Mouse (Mus musculus): Measurements from ENCODE around the gene Zfp597. TPM values are rescaled to one million over a fixed set of nuclear protein-coding genes. Genes with fewer than 3 reads are reported as not detected.

Gene Zfp597
- polyA plus RNA-seq, 1 experiment from 2014 or later: 9.5 TPM

- H3K27ac ChIP-seq: no peak overlapping the region
- no peak overlapping the region for H3K4me2 ChIP-seq (replicated peaks)
- H3K4me3 ChIP-seq: no peak overlapping the region
- no peaks in the 10 kb centered on the region for H3K27me3 ChIP-seq (replicated peaks)
- no peak overlapping the region for H3K9ac ChIP-seq
- H3K36me3 ChIP-seq: peaks cover 47% of the 10 kb centered on the region
- no peaks in the 10 kb centered on the region for H3K9me3 ChIP-seq
- 91% methylated on average over 6 of the region's 6 CpGs for WGBS
- no peak for ATAC-seq (ENCODE audit: low FRiP score, low read depth)
- no peaks in the 10 kb centered on the region for H3K4me1 ChIP-seq
Measured at GRCm38 (mm10) chr16:3896046-3896445, 11.7 kb upstream of the Zfp597 start.

GRCm38 (mm10) chr16:3895173-3895792, 10.9 kb upstream of the Zfp597 start:
- Histone ChIP-seq H3K27me3 (replicated peaks) (no peaks in the 10 kb centered on the region), H3K4me3 (no peak overlapping the region), H3K4me1 (no peaks in the 10 kb centered on the region), H3K4me2 (replicated peaks) (no peak overlapping the region), H3K27ac (no peak overlapping the region), H3K9me3 (no peaks in the 10 kb centered on the region), H3K9ac (no peak overlapping the region), H3K36me3 (peaks cover 40% of the 10 kb centered on the region)
- WGBS: 84% methylated on average over 9 of the region's 9 CpGs
- ATAC-seq (ENCODE audit: low FRiP score, low read depth): no peak

GRCm38 (mm10) chr16:3893739-3894138, 9.4 kb upstream of the Zfp597 start:
- H3K9me3 ChIP-seq: no peaks in the 10 kb centered on the region
- no peak overlapping the region for H3K9ac ChIP-seq
- peaks cover 25% of the 10 kb centered on the region for H3K36me3 ChIP-seq
- no peak for ATAC-seq (ENCODE audit: low FRiP score, low read depth)
- H3K4me1 ChIP-seq: no peaks in the 10 kb centered on the region
- H3K27ac ChIP-seq: no peak overlapping the region
- 83% methylated on average over 3 of the region's 3 CpGs for WGBS
- H3K4me2 ChIP-seq (replicated peaks): no peak overlapping the region
- no peak overlapping the region for H3K4me3 ChIP-seq
- H3K27me3 ChIP-seq (replicated peaks): no peaks in the 10 kb centered on the region

- Histone ChIP-seq H3K4me2 (replicated peaks) (no peak overlapping the region), H3K27ac (no peak overlapping the region), H3K36me3 (peaks cover 8% of the 10 kb centered on the region; the same call in 1 of the 2 replicates), H3K9ac (no peak overlapping the region), H3K4me3 (no peak overlapping the region), H3K9me3 (no peaks in the 10 kb centered on the region), H3K4me1 (no peaks in the 10 kb centered on the region), H3K27me3 (replicated peaks) (no peaks in the 10 kb centered on the region)
- WGBS: 96% methylated on average over 14 of the region's 14 CpGs
- ATAC-seq (ENCODE audit: low FRiP score, low read depth): no peak
Measured at GRCm38 (mm10) chr16:3891621-3892295, 7.4 kb upstream of the Zfp597 start.

GRCm38 (mm10) chr16:3885065-3885670, 807 bp upstream of the Zfp597 start:
- Histone ChIP-seq H3K36me3 (no peaks in the 10 kb centered on the region), H3K27me3 (replicated peaks) (no peaks in the 10 kb centered on the region), H3K9me3 (no peaks in the 10 kb centered on the region), H3K27ac (peak overlapping the region; percentile 75; the same call in 1 of the 2 replicates), H3K9ac (peak overlapping the region; percentile 87), H3K4me2 (replicated peaks) (peak overlapping the region; percentile 72), H3K4me3 (peak overlapping the region; percentile 86), H3K4me1 (peaks cover 8% of the 10 kb centered on the region)
- peak; percentile 34 for ATAC-seq (ENCODE audit: low FRiP score, low read depth)
- 4% methylated on average over 10 of the region's 10 CpGs for WGBS

GRCm38 (mm10) chr16:3876346-3876745, 8.0 kb downstream of the Zfp597 start:
- Histone ChIP-seq H3K4me1 (peaks cover 6% of the 10 kb centered on the region), H3K9me3 (no peaks in the 10 kb centered on the region), H3K27me3 (replicated peaks) (no peaks in the 10 kb centered on the region), H3K4me3 (no peak overlapping the region), H3K4me2 (replicated peaks) (no peak overlapping the region), H3K27ac (no peak overlapping the region), H3K9ac (no peak overlapping the region), H3K36me3 (peaks cover 5% of the 10 kb centered on the region; the same call in 1 of the 2 replicates)
- ATAC-seq (ENCODE audit: low FRiP score, low read depth): no peak
- 92% methylated on average over 4 of the region's 4 CpGs for WGBS

- H3K9me3 ChIP-seq: no peaks in the 10 kb centered on the region
- peak; percentile 97 for ATAC-seq (ENCODE audit: low FRiP score, low read depth)
- WGBS: 7% methylated on average over 47 of the region's 47 CpGs
- peaks cover 7% of the 10 kb centered on the region; the same call in 1 of the 2 replicates for H3K36me3 ChIP-seq
- H3K9ac ChIP-seq: peak within 1 kb of the TSS; percentile 52
- no peak within 1 kb of the TSS for H3K27ac ChIP-seq
- peak within 1 kb of the TSS; percentile 71 for H3K4me2 ChIP-seq (replicated peaks)
- peaks cover 9% of the 10 kb centered on the region for H3K4me1 ChIP-seq
- H3K27me3 ChIP-seq (replicated peaks): no peaks in the 10 kb centered on the region
- peak within 1 kb of the TSS; percentile 53 for H3K4me3 ChIP-seq
Measured at GRCm38 (mm10) chr16:3872216-3873047, 11.9 kb downstream of the Zfp597 start, which contains the start of gene Naa60. TSS of gene Naa60 (plus strand) at chr16:3872375.

- Histone ChIP-seq H3K4me1 (peaks cover 9% of the 10 kb centered on the region), H3K4me3 (peak overlapping the region; percentile 53), H3K9ac (peak overlapping the region; percentile 52), H3K4me2 (replicated peaks) (peak overlapping the region; percentile 71), H3K27me3 (replicated peaks) (no peaks in the 10 kb centered on the region), H3K27ac (no peak overlapping the region), H3K9me3 (no peaks in the 10 kb centered on the region), H3K36me3 (peaks cover 11% of the 10 kb centered on the region; the same call in 1 of the 2 replicates)
- WGBS: 1% methylated on average over 16 of the region's 16 CpGs
- peak; percentile 41 for ATAC-seq (ENCODE audit: low FRiP score, low read depth)
Measured at GRCm38 (mm10) chr16:3871815-3872214, 12.5 kb downstream of the Zfp597 start.

- Histone ChIP-seq H3K4me1 (no peaks in the 10 kb centered on the region), H3K4me2 (replicated peaks) (no peak overlapping the region), H3K9ac (no peak overlapping the region), H3K27ac (no peak overlapping the region), H3K9me3 (no peaks in the 10 kb centered on the region), H3K4me3 (no peak overlapping the region), H3K27me3 (replicated peaks) (no peaks in the 10 kb centered on the region), H3K36me3 (peaks cover 15% of the 10 kb centered on the region)
- WGBS: 95% methylated on average over 4 of the region's 4 CpGs
- ATAC-seq (ENCODE audit: low FRiP score, low read depth): no peak
Measured at GRCm38 (mm10) chr16:3859254-3859653, 25.1 kb downstream of the Zfp597 start.

- H3K9ac ChIP-seq: no peak overlapping the region
- 74% methylated on average over 1 of the region's 1 CpGs for WGBS
- no peak for ATAC-seq (ENCODE audit: low FRiP score, low read depth)
Measured at GRCm38 (mm10) chr16:3855776-3856175, 28.6 kb downstream of the Zfp597 start.

GRCm38 (mm10) chr16:3854437-3855182, 29.8 kb downstream of the Zfp597 start:
- ATAC-seq (ENCODE audit: low FRiP score, low read depth): no peak
- H3K4me2 ChIP-seq (replicated peaks): no peak overlapping the region
- no peak overlapping the region for H3K27ac ChIP-seq
- H3K4me1 ChIP-seq: peaks cover 2% of the 10 kb centered on the region; the same call in 1 of the 2 replicates
- no peak overlapping the region for H3K9ac ChIP-seq
- no peaks in the 10 kb centered on the region for H3K27me3 ChIP-seq (replicated peaks)
- 68% methylated on average over 11 of the region's 11 CpGs for WGBS
- H3K36me3 ChIP-seq: no peaks in the 10 kb centered on the region
- H3K9me3 ChIP-seq: no peaks in the 10 kb centered on the region
- no peak overlapping the region for H3K4me3 ChIP-seq

More at GRCm38 (mm10) chr16:3855776-3856175, 28.6 kb downstream of the Zfp597 start:
- H3K4me2 ChIP-seq (replicated peaks): no peak overlapping the region
- H3K9me3 ChIP-seq: no peaks in the 10 kb centered on the region
- peaks cover 2% of the 10 kb centered on the region for H3K36me3 ChIP-seq
- peaks cover 2% of the 10 kb centered on the region; the same call in 1 of the 2 replicates for H3K4me1 ChIP-seq
- no peaks in the 10 kb centered on the region for H3K27me3 ChIP-seq (replicated peaks)
- H3K4me3 ChIP-seq: no peak overlapping the region
- no peak overlapping the region for H3K27ac ChIP-seq
